Mouse (Mus musculus) kidney, adult 2 months (tissue): ENCODE data around the gene Hmox2.

Experiments
- CTCF ChIP-seq: fragments of 200-500 bp; conservative IDR thresholded peaks from 2 replicates; pipeline ENCODE4 v1.5.1; 2011; ENCODE audit warnings: low read depth, mild to moderate bottlenecking, control low read depth, low read length, moderate library complexity, mixed read lengths; ENCODE audit not compliant: insufficient read depth, insufficient read length
- POLR2A ChIP-seq: fragments of 200-500 bp; IDR thresholded peaks from one replicate; pipeline ENCODE4 v1.6.1; 2011; ENCODE audit warnings: low read depth, low read length, control low read depth

GRCm38 (mm10) chr16:4678080-4678479, 48.1 kb upstream of the Hmox2 start:
- TF ChIP-seq POLR2A (no peak), CTCF (no peak)
